Mouse (Mus musculus) neural tube, embryonic 15.5 days (tissue): ENCODE data around the gene Kif2c. TPM values are rescaled to one million over a fixed set of nuclear protein-coding genes. Genes with fewer than 3 reads are reported as not detected.

Experiments used
- ATAC-seq: fragments of 200-750 bp; cut with Nextera tagmentation; 2 replicates; pipeline ENCODE4 v1.8.0; 2017; ENCODE audit warnings: mild to moderate bottlenecking, moderate TSS enrichment, moderate library complexity; ENCODE audit not compliant: low FRiP score
- H3K27ac ChIP-seq: fragments of 300-500 bp; sonication (generic); replicated peaks from 2 replicates; pipeline ENCODE4 v1.5.1; 2015; ENCODE audit warnings: mild to moderate bottlenecking, inconsistent platforms
- H3K27me3 ChIP-seq: fragments of 300-500 bp; sonication (generic); replicated peaks from 2 replicates; pipeline ENCODE4 v1.6.1; 2015; ENCODE audit warnings: inconsistent platforms
- H3K36me3 ChIP-seq: fragments of 300-500 bp; sonication (generic); 2 replicates; pipeline ENCODE4 v1.6.1; 2015; ENCODE audit warnings: inconsistent platforms
- H3K4me1 ChIP-seq: fragments of 300-500 bp; sonication (generic); 2 replicates; pipeline ENCODE4 v1.6.1; 2015; ENCODE audit warnings: inconsistent platforms
- H3K4me2 ChIP-seq: fragments of 300-500 bp; sonication (generic); 2 replicates; pipeline ENCODE4 v1.6.1; 2015; ENCODE audit warnings: inconsistent platforms, mild to moderate bottlenecking, moderate library complexity
- H3K4me3 ChIP-seq: fragments of 300-500 bp; sonication (generic); replicated peaks from 2 replicates; pipeline ENCODE4 v1.5.1; 2015; ENCODE audit warnings: mild to moderate bottlenecking, inconsistent platforms
- H3K9ac ChIP-seq: fragments of 300-500 bp; sonication (generic); replicated peaks from 2 replicates; pipeline ENCODE4 v1.6.1; 2015; ENCODE audit warnings: mild to moderate bottlenecking, inconsistent platforms
- H3K9me3 ChIP-seq: fragments of 300-500 bp; sonication (generic); replicated peaks from 2 replicates; pipeline ENCODE4 v1.6.1; 2016; ENCODE audit warnings: inconsistent platforms
- WGBS: fragments of 180-500 bp; shearing (Covaris S2); methylation state at CpG from one replicate; pipeline ENCODE4 v1.1.7; 2015; ENCODE audit warnings: mixed read lengths; 5-methylcytosine and 5-hydroxymethylcytosine counted together
- polyA plus RNA-seq: library from polyadenylated mRNA; unstranded; fragments of >200 nt; fragmentation: Nextera tagmentation; extraction: Ambion mirVana; gene quantifications from 2 replicates; pipeline ENCODE4 v1.2.1, GENCODE M21; 2015

Kif2c gene
- polyA plus RNA-seq, 1 experiment from 2014 or later: 6.8 TPM

DNA sequence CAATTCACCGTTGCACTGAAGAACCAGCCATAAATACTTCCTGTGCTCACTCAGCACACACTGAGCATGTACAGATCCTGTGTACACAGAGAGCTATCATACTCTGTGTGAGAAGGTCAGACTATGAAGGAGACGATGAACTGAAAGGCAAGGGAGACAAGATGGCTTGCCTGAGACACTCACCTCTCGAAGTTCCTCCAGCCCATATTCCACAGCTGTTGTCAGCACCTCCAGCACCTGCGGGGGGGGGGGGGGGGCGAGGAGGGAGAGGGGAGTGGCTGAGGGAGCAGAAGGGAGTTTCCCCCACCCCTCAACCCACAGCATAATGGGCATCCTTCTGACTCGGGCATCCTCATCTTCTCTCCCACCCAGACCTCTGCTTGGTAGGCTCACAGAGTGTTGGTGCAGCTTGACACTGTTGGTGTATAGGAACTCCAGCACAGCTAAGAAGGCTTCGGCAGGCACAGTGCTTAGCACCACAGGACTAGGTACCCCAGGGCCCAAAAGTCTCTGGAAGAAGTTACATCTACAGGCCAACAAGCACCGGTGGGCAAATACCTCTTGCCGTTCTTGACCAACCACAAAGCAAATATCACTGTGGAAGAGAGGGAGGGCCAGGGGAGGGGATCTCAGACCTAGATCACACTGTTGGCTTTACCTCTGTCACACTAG is 58.8 kb downstream of the Kif2c start:
- 85% methylated on average over 7 of the region's 9 CpGs for WGBS
- Histone ChIP-seq H3K4me3 (no peak overlapping the region), H3K36me3 (peaks cover 11% of the 10 kb centered on the region), H3K4me2 (no peak overlapping the region), H3K9me3 (no peaks in the 10 kb centered on the region), H3K9ac (no peak overlapping the region), H3K4me1 (peaks cover 36% of the 10 kb centered on the region), H3K27me3 (no peaks in the 10 kb centered on the region), H3K27ac (no peak overlapping the region)
- ATAC-seq: no peak

- Histone ChIP-seq H3K4me1 (peaks cover 36% of the 10 kb centered on the region), H3K27ac (no peak overlapping the region), H3K9me3 (no peaks in the 10 kb centered on the region), H3K4me2 (no peak overlapping the region), H3K4me3 (no peak overlapping the region), H3K36me3 (peaks cover 2% of the 10 kb centered on the region; the same call in 1 of the 2 replicates), H3K27me3 (no peaks in the 10 kb centered on the region), H3K9ac (no peak overlapping the region)
- ATAC-seq: no peak
- 91% methylated on average over 4 of the region's 4 CpGs for WGBS
Observed at GRCm38 (mm10) chr4:117122209-117122608, 60.2 kb downstream of the Kif2c start.

- WGBS: under 1% methylated on average over 69 of the region's 69 CpGs
- no peaks in the 10 kb centered on the region for H3K27me3 ChIP-seq
- no peaks in the 10 kb centered on the region for H3K9me3 ChIP-seq
- peak overlapping the region; percentile 92 for H3K27ac ChIP-seq
- peak overlapping the region; percentile 81 for H3K4me3 ChIP-seq
- peak overlapping the region; percentile 97 for H3K4me2 ChIP-seq
- H3K4me1 ChIP-seq: peaks cover 30% of the 10 kb centered on the region
- H3K9ac ChIP-seq: peak overlapping the region; percentile 75
- peak; percentile 94 for ATAC-seq
- H3K36me3 ChIP-seq: 0 out of 2 replicates have a peak, but pooled peaks cover under 1% of the 10 kb centered on the region
Observed at GRCm38 (mm10) chr4:117120445-117121414, 61.7 kb downstream of the Kif2c start.

DNA sequence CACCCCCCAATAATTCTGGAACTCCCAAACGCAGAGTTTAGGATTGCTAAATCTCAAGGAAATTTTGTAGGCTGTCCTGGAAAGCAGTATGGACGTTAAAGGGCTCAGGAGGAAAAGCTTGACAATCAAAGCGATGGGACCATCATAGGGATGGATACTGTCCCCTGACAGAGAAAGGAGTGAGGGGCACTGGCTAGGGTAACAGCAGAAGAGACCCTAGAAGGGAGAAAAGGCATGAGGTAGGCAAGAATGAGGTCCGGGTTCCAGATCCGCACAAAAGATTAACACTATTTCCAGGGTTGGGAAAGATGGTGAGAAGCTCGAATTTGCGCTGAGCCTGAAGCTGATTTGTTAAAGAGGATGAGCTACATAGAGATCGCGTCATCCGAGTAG is 62.4 kb downstream of the Kif2c start:
- WGBS: 6% methylated on average over 10 of the region's 10 CpGs
- Histone ChIP-seq H3K9me3 (no peaks in the 10 kb centered on the region), H3K36me3 (peaks cover 6% of the 10 kb centered on the region), H3K9ac (peak overlapping the region; percentile 75), H3K4me2 (peak overlapping the region; percentile 97), H3K4me1 (peaks cover 23% of the 10 kb centered on the region), H3K27me3 (no peaks in the 10 kb centered on the region), H3K4me3 (peak overlapping the region; percentile 81), H3K27ac (peak overlapping the region; percentile 92)
- peak; percentile 18; the same call in 1 of the 2 replicates for ATAC-seq

DNA sequence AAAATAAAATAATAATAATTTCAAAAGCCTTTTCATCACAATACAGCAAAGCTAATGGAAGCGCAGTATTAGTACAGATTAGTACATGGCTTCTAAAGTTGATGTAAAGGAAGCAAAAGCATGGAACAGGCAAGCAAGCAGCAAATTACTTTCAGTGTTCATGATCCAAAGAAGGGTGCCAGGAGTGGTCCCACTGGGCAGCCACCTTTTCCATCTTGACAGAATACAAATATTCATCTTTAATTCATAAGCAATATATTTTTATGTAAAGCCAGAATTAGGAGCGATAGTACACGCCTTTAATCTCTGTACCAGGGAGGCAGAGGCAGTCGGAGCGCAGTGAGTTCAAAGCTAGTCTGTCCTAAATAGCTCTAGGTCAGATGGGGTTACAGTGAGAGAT is 62.8 kb downstream of the Kif2c start:
- H3K4me3 ChIP-seq: peak overlapping the region; percentile 81
- peak overlapping the region; percentile 97 for H3K4me2 ChIP-seq
- H3K36me3 ChIP-seq: peaks cover 10% of the 10 kb centered on the region
- H3K9me3 ChIP-seq: no peaks in the 10 kb centered on the region
- H3K27ac ChIP-seq: peak overlapping the region; percentile 92
- peak overlapping the region; percentile 75 for H3K9ac ChIP-seq
- H3K27me3 ChIP-seq: no peaks in the 10 kb centered on the region
- 70% methylated on average over 5 of the region's 5 CpGs for WGBS
- no peak; the same call in 1 of the 2 replicates for ATAC-seq
- H3K4me1 ChIP-seq: peaks cover 19% of the 10 kb centered on the region

- no peaks in the 10 kb centered on the region for H3K9me3 ChIP-seq
- WGBS: 95% methylated on average over 7 of the region's 7 CpGs
- H3K27ac ChIP-seq: no peak overlapping the region
- H3K4me3 ChIP-seq: no peak overlapping the region
- no peaks in the 10 kb centered on the region for H3K27me3 ChIP-seq
- H3K9ac ChIP-seq: no peak overlapping the region
- H3K4me2 ChIP-seq: no peak overlapping the region
- no peak for ATAC-seq
- H3K4me1 ChIP-seq: peaks cover 15% of the 10 kb centered on the region
- peaks cover 26% of the 10 kb centered on the region for H3K36me3 ChIP-seq
Observed at GRCm38 (mm10) chr4:117117931-117118330, 64.5 kb downstream of the Kif2c start.

GRCm38 (mm10) chr4:117115592-117115991 is 66.8 kb downstream of the Kif2c start:
- Histone ChIP-seq H3K4me1 (peaks cover 8% of the 10 kb centered on the region), H3K9ac (no peak overlapping the region)
- WGBS: 90% methylated on average over 5 of the region's 5 CpGs

GRCm38 (mm10) chr4:117113237-117113636 is 69.2 kb downstream of the Kif2c start:
- no peak for ATAC-seq
- Histone ChIP-seq H3K4me2 (no peak overlapping the region), H3K27me3 (no peaks in the 10 kb centered on the region), H3K36me3 (peaks cover 65% of the 10 kb centered on the region), H3K4me3 (no peak overlapping the region), H3K9ac (no peak overlapping the region), H3K9me3 (no peaks in the 10 kb centered on the region), H3K4me1 (no peaks in the 10 kb centered on the region), H3K27ac (no peak overlapping the region)
- 93% methylated on average over 1 of the region's 1 CpGs for WGBS

More at GRCm38 (mm10) chr4:117115592-117115991, 66.8 kb downstream of the Kif2c start:
- Histone ChIP-seq H3K4me2 (no peak overlapping the region), H3K27me3 (no peaks in the 10 kb centered on the region), H3K27ac (no peak overlapping the region), H3K36me3 (peaks cover 42% of the 10 kb centered on the region), H3K9me3 (no peaks in the 10 kb centered on the region), H3K4me3 (no peak overlapping the region)
- ATAC-seq: no peak

DNA sequence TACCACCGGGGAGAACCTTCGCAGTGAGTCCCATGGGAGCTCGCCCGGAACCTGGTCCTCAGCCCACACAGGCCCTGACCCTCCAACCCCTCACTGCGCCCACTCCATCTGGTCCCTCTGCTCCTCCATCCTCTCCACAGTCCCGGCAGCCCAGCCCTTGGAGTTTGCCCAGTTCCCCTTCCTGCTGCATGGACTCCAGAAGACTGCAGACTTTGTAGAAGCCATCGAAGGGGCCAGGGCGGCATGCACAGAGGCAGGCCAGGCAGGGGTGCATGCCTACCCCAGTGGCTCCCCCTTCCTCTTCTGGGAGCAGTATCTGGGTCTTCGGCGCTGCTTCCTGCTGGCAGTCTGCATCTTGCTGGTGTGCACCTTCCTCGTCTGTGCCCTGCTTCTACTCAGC is 71.5 kb downstream of the Kif2c start:
- 90% methylated on average over 11 of the region's 11 CpGs for WGBS

GRCm38 (mm10) chr4:117110249-117110648 is 72.2 kb downstream of the Kif2c start:
- no peaks in the 10 kb centered on the region for H3K27me3 ChIP-seq
- no peak overlapping the region for H3K27ac ChIP-seq
- H3K9ac ChIP-seq: no peak overlapping the region
- peaks cover 5% of the 10 kb centered on the region; the same call in 1 of the 2 replicates for H3K4me1 ChIP-seq
- H3K9me3 ChIP-seq: no peaks in the 10 kb centered on the region
- no peak for ATAC-seq
- peaks cover 73% of the 10 kb centered on the region for H3K36me3 ChIP-seq
- H3K4me2 ChIP-seq: no peak overlapping the region
- H3K4me3 ChIP-seq: no peak overlapping the region
- 93% methylated on average over 13 of the region's 13 CpGs for WGBS

More for the DNA sequence above, 71.5 kb downstream of the Kif2c start:
- Histone ChIP-seq H3K36me3 (peaks cover 73% of the 10 kb centered on the region), H3K27ac (no peak overlapping the region), H3K27me3 (no peaks in the 10 kb centered on the region), H3K9ac (no peak overlapping the region), H3K9me3 (no peaks in the 10 kb centered on the region), H3K4me1 (peaks cover under 1% of the 10 kb centered on the region; the same call in 1 of the 2 replicates), H3K4me2 (no peak overlapping the region), H3K4me3 (no peak overlapping the region)
- no peak for ATAC-seq
